Mouse (Mus musculus) cerebellum, adult 18-20 months (tissue): ENCODE data around the gene Zfp526.
A peak's percentile ranks its signal among the peaks of the same experiment; 100 is the strongest.

Experiments
- DNase-seq, 2 experiments: peaks; one replicate each; pipeline ENCODE4 v3.0.0; 2021

Zfp526 gene

DNA sequence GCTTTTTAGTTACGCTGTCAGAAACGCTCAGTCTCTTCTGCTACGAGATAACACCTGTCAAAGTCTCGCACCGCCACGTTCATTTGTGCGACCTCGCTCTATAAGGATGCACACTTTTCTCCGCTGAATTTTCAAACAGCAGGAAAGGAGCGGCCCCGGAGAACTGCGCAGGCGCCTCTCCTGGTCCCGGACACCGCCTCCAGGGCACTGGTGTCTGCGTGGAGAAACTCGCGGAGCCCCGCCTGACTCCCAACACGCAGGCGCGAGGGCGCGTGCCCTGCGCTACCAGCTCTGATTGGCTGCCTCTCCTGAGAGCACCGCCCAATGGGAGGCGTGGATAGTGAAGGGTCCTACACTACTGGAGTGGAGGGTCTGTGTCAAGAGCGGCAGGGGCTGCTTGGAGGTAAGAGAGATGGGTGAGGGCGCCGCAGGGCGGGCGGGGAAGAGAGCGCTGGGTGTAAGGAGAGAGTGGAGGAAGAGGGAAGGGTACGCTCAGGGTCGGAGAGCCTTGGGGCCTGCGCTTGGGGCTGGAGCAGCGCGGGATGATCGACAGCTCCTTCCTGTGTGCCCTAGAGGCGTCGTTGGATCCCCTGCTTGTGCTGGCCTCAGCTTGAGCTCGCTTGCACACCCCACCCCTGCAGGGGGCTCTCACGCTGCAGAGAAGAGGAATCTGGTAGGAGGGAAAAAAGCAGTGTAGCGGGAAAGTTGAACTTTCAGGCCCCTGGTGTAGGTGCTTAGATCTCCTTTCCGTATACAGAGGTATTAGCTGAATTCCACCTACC is at the start of gene Zfp526:
Zfp526 (plus strand) TSS at position 324 of the 782 bp plus-strand sequence.
- peak; percentile 97 to 99 for DNase-seq

GRCm38 (mm10) chr7:25172669-25173068 is 48.6 kb upstream of the Zfp526 start:
- no peak for DNase-seq

- DNase-seq = no peak
These were observed 46.9 kb upstream of the Zfp526 start for GRCm38 (mm10) chr7:25174343-25174742.

- peak; percentile 37 to 43 for DNase-seq
These were observed 42.9 kb upstream of the Zfp526 start for GRCm38 (mm10) chr7:25178317-25178716.

- DNase-seq = peak; percentile 59 to 65
These were observed 42.2 kb upstream of the Zfp526 start for GRCm38 (mm10) chr7:25178787-25179605.

GRCm38 (mm10) chr7:25179606-25180161 is 41.5 kb upstream of the Zfp526 start, which contains the start of gene Pou2f2:
Gene Pou2f2 (minus strand): TSS chr7:25179726.
- peak; percentile 89 to 91 for DNase-seq

GRCm38 (mm10) chr7:25180512-25180911 is 40.7 kb upstream of the Zfp526 start:
- DNase-seq = no peak

- DNase-seq = peak; percentile 62 to 64
These were observed 39.9 kb upstream of the Zfp526 start for GRCm38 (mm10) chr7:25181331-25181790.

DNA sequence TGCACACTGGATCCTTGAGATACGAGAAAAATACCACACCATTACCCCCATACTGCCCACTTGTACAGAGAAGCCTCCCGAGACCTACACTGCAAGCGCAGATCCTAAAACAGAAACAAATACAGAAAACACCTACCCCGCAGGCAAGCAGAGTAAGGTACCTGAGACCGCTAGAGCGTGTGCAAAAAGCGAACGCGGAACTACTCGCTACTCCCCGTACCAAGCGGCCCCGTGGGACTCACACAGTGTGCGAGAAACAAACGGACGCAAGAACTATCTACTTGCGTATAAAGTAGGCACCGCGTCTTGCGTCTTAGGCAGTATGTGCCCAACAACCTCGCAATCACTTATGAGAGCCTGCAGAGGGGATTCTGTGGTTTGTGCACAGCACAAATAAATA is 39.4 kb upstream of the Zfp526 start:
- peak in 1 of 2 experiments; percentile 28 for DNase-seq

GRCm38 (mm10) chr7:25184091-25184490 is 37.1 kb upstream of the Zfp526 start:
- no peak for DNase-seq

DNA sequence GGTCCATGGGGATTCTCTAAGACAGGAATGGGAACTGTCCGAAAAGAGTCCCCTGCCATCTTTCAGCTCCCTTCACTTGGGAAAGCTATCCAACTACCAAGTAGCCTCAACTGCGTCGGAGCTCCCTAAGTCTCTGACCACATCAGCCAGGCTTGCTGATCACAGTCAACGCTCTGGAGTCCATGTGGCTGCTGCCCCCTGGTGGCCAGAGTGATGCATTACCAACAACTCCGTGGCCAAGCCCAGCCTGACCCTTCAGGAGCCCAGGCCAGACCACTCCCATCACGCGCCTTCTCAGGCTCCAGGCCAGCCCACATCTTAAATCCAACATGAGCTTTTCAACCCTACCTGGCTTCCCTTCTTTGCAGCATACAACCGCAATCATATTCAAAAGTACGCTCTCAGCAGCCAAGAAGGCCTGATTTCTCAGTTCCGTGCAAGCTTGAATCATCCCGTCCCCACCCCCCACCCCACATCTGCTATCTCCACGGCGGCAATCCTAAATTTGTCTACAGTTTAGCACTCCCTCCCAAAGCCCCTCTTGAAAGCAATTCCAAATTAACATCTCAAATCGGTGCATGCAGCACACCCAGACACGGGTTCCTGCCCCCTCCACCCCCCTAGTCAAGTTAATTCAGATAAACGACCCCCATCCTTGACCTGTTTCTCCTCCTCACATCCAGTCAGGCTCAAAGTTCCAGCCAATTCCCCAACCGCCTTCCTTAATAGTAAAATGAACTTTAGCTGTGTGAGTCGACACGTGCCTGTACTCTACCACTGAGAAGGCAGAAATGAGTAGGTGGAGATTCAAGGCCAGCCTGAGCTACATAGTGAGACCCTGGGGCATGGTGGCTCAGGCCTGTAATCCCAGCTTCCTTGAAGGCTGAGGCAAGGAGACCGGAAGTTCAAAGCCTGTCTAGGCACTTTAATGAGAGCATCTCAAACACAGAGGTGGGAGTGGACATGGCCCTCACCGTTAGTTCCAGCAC is 33.3 kb upstream of the Zfp526 start:
- peak; percentile 90 to 95 for DNase-seq

- no peak for DNase-seq
These were observed 30.4 kb upstream of the Zfp526 start for GRCm38 (mm10) chr7:25190806-25191205.

DNA sequence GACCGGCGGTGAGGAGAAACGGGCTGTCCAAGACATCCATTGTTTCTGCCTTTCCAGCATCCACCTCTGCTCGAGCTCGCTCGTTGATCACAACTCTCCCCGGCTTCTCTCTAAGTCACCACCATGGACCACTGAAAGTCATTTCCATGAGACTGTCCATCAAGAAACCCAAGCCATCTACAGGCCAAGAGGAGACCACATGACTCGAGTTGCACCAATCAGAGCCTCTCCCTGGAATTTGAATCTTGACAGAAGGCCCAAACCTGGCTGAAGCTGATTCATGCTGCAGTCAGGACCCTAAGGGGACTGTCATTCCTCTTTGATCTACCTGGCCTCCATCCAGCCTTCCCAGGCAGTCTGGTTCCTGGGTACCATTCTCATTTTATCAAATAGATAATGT is 29.1 kb upstream of the Zfp526 start:
- no peak for DNase-seq

- DNase-seq = no peak
These were observed 26.1 kb upstream of the Zfp526 start for GRCm38 (mm10) chr7:25195148-25195547.

DNA sequence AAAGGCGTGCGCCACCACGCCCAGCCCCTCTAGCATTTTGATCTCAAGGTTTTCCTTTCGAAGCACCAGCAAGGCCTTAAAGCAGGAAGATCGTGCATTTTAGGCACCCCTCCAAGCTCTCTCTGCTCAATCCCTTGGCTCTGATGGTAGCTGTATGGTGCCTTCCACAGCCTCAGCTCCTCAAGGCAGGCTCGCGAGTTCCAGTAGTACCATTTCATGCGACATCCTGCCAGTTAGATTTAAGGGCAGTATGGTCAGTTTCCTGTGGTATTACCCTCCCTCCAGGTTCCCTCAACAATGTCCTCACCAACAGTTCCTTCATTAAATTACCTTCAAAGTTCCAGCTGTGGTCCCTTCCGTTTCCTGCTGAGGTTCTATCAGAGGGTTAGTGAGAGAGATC is 25.1 kb upstream of the Zfp526 start:
- no peak for DNase-seq

- DNase-seq = no peak
These were observed 23.7 kb upstream of the Zfp526 start for GRCm38 (mm10) chr7:25197384-25198018.

DNA sequence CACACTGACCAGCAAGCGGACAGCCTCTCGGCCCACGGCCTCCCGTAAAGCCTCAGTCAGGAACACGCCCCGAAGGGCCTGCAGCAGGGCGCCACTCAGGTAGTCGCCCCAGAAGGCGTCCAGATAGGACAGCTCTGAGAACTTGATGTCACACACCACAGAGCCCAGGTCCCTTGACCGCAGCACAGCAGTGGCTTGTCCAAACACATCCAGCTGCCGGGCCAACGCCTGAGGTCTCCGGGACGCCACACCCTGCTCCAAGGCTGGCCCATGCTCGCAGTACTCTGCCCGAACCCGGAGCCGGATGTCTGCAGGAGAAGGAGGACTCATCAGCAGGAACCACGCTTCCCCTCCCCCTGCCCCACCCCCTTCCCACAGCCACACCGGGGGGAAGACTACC is 17.6 kb upstream of the Zfp526 start:
- DNase-seq = no peak

DNA sequence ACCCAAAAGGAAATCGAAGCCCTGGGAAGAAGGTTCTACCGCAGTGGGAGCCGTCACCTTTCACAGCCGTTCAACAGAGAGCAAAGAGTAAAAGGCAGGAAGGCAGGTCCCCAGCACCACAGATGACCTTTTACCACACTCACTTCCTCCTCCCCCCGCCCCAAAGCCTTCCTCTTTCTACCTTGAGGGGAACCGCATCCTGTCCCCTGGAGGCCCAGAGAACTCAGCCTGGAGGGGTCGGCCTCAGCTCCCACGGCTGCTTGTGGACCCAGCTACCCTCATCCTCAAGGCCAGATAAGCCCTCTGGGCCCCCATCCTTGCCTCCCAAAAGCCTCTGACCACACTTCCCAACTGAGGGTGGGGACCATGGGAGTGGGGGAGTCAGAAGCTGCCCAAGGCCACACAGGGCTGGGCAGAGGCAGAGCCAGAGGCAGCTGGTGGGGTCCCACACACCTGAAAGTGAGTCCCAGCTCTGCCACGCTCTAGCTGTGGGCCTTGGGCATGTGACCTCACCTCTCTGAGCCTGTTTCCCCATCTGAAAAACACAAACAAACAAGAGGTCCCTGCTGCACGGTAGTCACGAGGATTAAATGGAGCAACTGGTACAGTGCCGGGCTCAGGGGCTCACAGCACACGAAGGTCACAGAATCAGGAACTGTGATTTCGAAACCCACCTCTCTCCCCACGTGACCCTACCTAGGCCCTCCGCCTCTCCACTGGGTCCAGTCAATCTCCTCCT is 15.7 kb upstream of the Zfp526 start:
- no peak for DNase-seq

- DNase-seq = peak; percentile 64
These were observed 15.0 kb upstream of the Zfp526 start for GRCm38 (mm10) chr7:25206094-25206830.

GRCm38 (mm10) chr7:25209161-25209622 is 12.0 kb upstream of the Zfp526 start:
- DNase-seq = no peak
